Mouse (Mus musculus) gastrocnemius, adult 8-10 months (tissue): ENCODE data around the gene Acd. TPM values are rescaled to one million over a fixed set of nuclear protein-coding genes. Genes with fewer than 3 reads are reported as not detected.

Experiments
- DNase-seq, 2 experiments: peaks; one replicate each; pipeline ENCODE4 v3.0.0; 2022; ENCODE audit warnings: low spot score in 2 of 2
- total RNA-seq, 4 experiments: library from RNA; stranded (reverse); gene quantifications; 2 replicates each; pipeline ENCODE4 v1.2.4; 2022

Acd gene
- total RNA-seq, 4 experiments from 2014 or later = 3.4 to 5.8 (median 4.4) TPM

DNA sequence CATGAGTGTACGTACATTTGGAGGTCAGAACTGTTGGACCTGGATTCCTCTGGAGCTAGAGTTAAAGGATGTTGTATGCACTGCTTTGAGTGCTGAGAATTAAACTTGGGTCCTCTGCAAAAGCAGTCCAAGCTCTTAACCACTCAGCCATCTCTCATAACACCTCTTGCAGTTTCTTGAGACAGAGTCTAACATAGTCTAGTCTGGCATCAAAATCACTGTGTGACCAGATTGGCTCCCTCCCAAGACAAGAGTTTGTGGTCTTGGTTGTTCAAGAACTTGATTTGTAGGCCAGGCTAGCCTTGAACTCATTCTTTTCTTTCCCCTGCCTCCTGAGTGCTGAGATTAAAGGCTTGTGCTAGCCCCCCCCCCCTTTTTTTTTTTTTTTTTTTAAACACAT, 52.0 kb downstream of the Acd start:
- DNase-seq = no peak

Other genes starting within 250 kb of the Acd start
- 10 to 100 TPM; 22.7 to 38.8 (median 34.2) TPM for gene Tppp3, start 229.6 kb downstream of the Acd start, total RNA-seq
- 10 to 100 TPM; 10.3 to 11.7 (median 11.4) TPM for gene Zdhhc1, start 204.2 kb downstream of the Acd start, total RNA-seq
- gene Hsd11b2, start 182.3 kb downstream of the Acd start, total RNA-seq = under 1 TPM in 2 of 4 experiments, not detected in 2; 0.12 to 0.62 TPM
- 10 to 100 TPM; 42.2 to 45.3 (median 44.1) TPM for gene Atp6v0d1, start 135.1 kb downstream of the Acd start, total RNA-seq
- gene Ripor1, start 95.8 kb downstream of the Acd start, total RNA-seq = 10 to 100 TPM; 15.8 to 17.2 (median 16.6) TPM
- gene Ctcf, start 64.5 kb downstream of the Acd start, total RNA-seq = 10 to 100 TPM; 32.9 to 39.2 (median 34.2) TPM
- not detected for gene Agrp, start 63.7 kb downstream of the Acd start, total RNA-seq
- not detected for gene Carmil2, start 14.8 kb downstream of the Acd start, total RNA-seq
- gene Pard6a, start within 50 bp of the Acd start, total RNA-seq = 1 to 10 TPM; 5.5 to 8.1 (median 6.7) TPM
- gene 4933405L10Rik, start 6.6 kb upstream of the Acd start, total RNA-seq = not detected
- under 1 TPM; 0.48 to 0.54 (median 0.52) TPM for gene Enkd1, start 7.1 kb upstream of the Acd start, total RNA-seq
- gene Gfod2, start 57.6 kb upstream of the Acd start, total RNA-seq = 1 to 10 TPM; 7.0 to 9.1 (median 8.3) TPM
- gene Ranbp10, start 126.2 kb upstream of the Acd start, total RNA-seq = 10 to 100 TPM; 19.3 to 25.2 (median 23.0) TPM
- gene Tsnaxip1, start 126.6 kb upstream of the Acd start, total RNA-seq = not detected
- gene Cenpt, start 152.2 kb upstream of the Acd start, total RNA-seq = 1 to 10 TPM in 1 of 4 experiments, under 1 TPM in 3; 0.31 to 1.4 (median 0.72) TPM
- 10 to 100 TPM; 20.4 to 24.1 (median 22.0) TPM for gene Thap11, start 154.0 kb upstream of the Acd start, total RNA-seq
- 10 to 100 TPM; 21.4 to 44.7 (median 25.5) TPM for gene Nutf2, start 159.5 kb upstream of the Acd start, total RNA-seq
- gene Edc4, start 179.8 kb upstream of the Acd start, total RNA-seq = 10 to 100 TPM; 18.8 to 21.9 (median 20.0) TPM
- gene Nrn1l, start 192.5 kb upstream of the Acd start, total RNA-seq = not detected
- 10 to 100 TPM; 10.9 to 14.7 (median 12.8) TPM for gene Pskh1, start 199.3 kb upstream of the Acd start, total RNA-seq
- not detected for gene Ctrl, start 232.8 kb upstream of the Acd start, total RNA-seq
- 10 to 100 TPM; 15.3 to 22.6 (median 19.7) TPM for gene Psmb10, start 237.3 kb upstream of the Acd start, total RNA-seq
- under 1 TPM in 2 of 4 experiments, not detected in 2; 0.24 to 0.78 TPM for gene Lcat, start 242.3 kb upstream of the Acd start, total RNA-seq